Mouse (Mus musculus) brain, adult 2 months (tissue): ENCODE measurements around the gene Ogt.

ENCODE experiments used
- DNase-seq: peaks from one replicate; pipeline ENCODE4 v3.0.0; 2011; ENCODE audit warnings: low read depth, low spot score

Gene Ogt

DNA sequence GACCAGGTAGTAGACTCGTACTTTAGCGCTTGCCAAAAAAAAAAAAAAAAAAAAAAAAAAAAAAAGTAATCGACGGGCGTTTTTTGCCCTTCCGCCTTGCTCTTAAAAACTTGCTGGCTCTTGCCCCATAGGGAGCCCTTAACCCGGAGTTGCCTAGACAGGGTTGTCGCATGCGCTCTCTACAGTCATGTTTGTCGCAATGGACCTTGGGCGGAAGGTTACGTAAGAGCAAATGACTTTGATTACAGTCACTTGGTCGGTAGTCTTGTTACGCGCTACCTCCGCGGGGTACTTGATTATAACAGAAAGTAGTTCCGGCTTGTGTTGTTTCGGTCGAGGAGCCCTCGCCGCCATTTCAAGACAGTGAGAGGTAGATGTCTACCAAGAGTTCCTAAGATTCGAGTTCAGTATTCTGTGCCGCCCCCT lies at the start of gene Ogt:
Gene Ogt (plus strand): TSS at position 320 of the 426 bp plus-strand sequence.
- peak; percentile 99 for DNase-seq

DNA sequence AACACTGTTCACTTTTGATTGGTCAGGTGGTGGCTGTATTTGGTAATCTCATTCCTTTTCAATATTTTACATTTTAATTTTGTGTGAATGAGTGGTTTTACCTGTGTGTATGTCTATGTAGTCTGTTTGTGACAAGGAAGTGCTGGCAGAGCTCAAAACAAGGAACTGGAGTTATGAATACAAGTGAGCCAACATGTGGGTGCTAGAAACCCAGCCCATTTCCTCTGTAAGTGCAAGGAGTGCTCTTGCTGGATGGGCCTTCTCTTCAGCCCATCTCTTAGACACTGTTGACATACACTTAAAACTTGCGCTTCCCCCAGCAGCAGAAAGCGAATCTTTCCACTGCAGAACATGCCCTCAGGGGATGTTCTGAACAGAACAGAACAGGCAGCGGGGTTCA lies 23.7 kb upstream of the Ogt start:
- no peak for DNase-seq

DNA sequence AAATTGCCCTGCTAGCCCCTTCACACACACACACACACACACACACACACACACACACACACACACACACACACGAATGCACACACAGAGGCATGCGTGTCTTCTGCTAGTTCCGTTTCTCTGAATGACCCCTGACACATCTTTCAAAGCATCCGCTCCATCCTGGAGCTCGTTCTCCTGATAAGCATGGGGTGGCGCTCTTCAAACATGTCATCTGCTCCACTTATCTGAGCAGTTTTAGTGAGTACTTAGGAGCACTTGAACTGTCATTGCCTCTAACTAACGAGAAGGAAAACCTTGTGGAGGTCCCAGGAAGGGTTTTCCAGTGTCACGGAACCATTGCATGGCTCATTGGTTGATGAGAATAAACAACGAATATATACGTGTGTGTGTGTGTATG lies 22.0 kb upstream of the Ogt start:
- DNase-seq, result no peak

DNA sequence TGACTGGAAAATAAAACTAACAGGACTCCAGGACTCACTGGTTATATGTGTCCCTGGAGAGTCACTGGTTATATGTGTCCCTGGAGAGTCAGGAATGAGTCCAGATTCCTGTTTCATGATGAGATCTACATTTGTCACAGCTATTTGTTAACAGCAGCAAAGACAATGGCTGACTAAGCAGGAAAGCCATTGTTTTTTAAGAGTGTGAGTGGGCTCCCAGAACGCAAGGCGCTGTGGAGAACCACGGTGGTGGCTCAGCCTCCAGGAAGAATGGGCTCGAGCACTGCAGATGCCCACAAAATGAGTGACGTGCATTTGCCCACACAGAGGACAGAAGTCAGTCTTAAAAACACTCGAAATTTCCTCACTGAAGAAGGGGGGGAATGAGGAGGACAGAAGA lies 19.5 kb upstream of the Ogt start:
- DNase-seq, result peak; percentile 10

DNA sequence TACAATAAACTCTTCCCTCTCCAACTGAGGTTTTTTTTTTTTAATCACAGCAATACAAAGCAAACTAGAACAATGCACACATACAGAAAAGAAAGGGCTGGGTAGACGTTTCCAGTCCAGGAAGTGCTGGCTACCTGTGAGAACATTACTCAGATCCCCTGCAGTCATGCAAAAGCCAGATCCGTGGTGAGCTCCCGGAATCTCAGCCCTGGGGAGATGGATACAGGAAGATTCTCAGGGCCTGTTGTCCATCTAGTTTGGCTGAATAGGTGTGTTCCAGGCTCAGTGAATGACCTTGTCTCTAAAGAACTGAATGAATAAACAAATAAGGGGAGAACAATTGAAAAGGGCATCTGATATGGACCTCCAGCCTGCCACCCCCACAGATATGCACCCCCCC lies 17.3 kb upstream of the Ogt start:
- no peak for DNase-seq

DNA sequence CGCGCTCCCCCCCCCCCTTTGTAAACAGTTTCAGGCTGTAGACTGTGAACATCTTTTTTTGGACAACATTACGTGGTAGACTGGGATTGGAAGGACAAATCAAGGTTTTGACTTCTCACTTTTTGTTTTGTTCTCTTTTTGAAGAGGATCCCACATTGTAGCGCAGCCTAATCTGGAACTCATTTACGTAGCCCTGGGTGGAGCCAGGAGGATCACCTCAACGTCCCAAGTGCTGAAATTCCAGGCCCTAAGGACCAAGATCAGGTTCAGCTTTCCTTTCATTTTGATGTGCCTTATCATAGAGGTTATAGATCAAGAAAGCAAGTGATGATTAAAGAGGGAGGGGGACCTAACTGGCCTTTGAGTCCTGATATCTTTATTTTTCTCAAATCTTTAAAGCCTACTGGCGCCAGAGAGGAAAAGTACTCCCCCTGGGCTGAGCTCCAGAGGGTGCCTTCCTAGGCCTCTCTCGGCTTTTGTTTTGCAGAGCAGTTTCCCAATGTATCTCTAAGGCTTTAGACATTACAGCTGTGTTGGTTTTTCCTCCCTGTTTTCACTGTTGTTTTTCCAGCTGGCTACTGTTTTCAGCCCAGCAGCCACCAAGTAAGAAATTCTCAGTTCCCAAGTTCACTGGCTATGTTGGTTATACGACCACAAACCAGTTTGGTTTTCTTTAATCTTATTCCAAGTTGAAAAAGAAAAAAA lies 2.9 kb upstream of the Ogt start:
- no peak for DNase-seq

DNA sequence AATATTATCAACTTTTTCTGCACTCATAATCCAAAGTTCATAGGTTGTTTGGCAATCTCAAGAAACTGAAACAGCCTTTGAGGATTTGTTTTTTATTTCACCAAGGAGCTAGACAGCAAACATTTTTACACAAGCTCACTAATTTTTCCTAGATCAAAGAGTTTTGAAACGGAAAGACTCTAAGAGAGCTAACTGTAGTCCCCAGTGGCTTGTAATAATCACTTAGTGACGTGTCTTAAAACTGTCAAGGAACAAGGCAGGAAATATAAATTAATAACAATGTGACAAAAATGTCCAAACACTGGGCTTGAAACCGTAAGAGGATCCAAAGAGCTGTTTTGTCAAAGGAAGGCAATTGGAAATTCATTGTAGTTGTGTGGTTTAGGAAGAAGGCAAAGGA lies 1.0 kb upstream of the Ogt start:
- no peak for DNase-seq

DNA sequence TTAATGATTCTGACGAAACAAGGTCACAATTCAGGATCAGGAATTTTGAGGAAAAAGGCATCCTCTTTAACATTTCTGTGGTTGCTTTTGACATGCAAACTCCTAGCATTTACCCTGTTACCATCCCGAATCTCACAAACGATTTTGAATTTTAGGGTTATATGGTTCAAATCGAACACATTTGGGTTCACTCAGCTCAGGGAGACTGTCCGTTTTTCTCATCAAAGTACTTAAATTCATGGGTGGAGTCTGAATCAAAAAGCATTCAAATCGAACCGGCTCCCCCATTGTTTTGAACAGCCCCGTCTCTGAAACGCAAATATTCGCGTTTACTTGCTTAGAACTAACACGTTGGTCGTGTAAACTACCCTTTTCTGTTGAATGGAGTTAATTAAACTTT lies 554 bp upstream of the Ogt start:
- no peak for DNase-seq

DNA sequence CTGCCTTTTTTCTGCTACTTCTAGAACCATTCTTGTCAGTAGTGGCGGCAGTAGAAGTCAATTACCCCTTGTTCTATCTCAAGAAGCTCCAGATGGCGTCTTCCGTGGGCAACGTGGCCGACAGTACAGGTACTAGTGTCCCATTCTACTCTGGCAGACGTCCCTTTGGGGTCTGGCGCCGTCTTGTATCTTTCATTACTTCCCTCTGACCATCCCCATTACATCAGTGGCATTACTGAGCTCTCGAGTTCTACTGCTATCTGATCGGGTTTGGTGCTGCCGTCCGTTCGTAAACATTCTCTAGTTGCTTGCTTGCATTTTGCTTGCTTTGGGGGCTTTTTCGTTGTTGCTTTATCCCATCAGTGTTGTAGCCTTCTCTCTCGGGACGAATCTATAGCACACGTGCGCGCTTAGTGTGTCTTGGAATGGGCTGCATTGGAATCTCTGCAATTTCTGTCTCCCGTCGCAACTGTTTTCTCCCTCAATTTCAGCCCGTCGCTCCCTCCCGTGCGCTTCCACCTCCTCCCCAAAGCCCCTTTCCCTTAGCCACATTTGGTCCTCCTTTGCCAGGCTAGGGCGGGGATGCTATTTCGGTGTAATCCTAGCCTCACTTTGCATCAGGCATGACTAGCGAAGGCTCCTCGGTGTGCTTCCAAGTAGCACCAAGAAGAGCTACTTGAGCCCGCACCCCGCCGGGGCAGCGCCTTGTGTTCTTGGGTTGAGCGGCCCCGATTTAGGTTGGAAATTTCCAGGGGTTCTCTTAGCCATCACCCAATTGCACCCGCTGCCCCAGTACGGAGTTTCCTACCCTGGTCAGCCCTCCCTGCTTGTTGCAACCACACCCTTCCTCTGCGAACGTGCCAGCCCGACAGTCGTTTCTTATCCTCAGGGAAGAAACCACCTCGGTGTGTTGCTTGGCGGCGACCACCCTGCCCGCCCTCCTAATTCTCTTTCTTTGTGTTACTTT lies 617 bp downstream of the Ogt start:
- DNase-seq, result peak; percentile 53

DNA sequence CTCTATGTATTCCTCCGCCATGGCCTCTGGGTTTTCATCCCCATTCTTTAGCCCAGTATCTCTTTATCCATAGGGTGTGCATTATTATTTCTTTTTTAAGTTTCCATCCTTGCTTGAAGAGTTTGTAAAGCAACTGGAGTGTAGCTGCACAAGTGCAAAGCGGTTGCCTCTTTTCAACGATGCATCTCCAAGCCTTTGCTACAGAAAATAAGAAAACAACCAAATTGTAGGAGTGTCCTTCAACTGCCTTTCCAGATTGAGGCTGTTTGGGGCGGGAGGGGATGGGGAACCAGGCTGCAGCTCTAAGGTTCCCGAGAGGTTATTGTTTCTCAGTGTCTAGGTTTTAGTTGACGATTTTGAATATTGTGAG lies 1.3 kb downstream of the Ogt start:
- no peak for DNase-seq

DNA sequence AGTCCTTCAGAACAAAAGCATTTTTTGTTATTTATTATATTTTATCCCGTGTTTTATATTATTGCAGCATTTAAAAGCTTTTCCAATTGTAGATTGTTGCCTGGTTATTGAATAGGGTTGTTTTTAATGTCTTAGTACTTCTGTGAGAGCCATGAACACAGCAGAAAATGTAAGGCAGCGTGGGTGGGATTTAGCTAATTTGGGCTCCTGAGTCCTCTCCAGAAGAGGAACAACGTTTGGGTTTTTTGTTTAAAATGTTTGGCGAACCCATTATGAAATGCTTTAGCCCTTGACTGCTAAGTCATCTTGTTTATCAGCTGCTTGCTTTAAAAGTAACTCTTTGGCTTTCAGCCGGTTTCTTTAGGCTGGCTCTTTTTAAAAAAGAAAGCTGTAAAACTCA lies 2.2 kb downstream of the Ogt start:
- DNase-seq, result peak; percentile 51

DNA sequence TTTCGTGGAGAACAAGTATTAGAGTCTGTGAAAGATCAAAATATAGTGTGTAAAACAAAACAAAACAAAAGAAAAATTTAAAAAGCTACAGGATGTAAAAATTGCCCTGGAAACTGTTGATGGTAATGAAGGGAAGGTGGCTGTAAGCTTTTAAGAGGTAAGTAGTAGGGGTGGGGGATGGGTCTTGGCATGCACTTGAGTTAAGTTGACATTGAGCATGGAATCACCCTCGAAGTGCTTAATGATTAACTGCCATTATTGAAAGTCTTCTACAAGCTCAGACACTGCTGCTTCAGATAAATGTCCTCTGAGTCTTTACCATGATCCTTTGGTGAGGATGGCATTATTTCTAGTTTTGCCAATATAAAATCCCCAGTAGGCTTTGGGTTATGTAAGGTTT lies 5.4 kb downstream of the Ogt start:
- no peak for DNase-seq

DNA sequence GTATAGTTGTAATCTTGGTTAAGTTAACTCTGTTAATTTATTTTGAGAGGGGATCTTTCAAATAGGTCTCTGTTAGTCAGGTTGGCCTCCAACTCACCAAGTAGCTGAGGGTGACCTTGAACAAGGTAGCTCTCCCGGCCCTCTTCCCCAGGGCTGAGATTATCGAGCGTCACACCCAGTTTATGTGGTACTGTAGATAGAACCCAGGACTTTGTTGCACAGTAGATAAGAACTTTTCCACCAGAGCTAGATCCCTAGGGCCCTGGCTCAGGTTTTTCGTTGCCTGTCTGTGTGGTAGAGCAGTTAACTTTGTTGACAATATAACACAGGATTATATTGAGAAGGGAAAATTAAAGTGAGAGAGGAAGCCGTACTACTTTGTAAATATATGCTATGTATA lies 6.8 kb downstream of the Ogt start:
- DNase-seq, result no peak

DNA sequence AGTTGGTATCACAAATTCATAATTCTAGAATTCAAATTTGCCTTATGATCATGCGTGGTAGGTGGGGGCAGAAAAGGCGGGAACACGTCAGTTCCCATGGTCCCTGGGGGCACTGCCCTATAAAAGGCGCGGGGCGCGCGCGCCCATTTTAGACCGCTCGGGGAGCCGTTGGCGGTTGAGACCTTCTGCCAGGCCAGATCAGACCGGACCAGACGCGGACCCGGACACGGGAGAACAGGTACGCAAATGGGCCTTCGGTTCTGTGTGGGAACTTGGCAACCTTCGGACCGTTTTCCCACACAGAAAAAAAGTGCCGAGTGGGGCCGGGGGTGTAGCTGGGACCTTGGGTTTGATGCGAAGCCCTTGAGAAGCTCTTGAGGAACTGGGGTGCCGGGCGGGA lies 55.8 kb downstream of the Ogt start:
- DNase-seq, result no peak

DNA sequence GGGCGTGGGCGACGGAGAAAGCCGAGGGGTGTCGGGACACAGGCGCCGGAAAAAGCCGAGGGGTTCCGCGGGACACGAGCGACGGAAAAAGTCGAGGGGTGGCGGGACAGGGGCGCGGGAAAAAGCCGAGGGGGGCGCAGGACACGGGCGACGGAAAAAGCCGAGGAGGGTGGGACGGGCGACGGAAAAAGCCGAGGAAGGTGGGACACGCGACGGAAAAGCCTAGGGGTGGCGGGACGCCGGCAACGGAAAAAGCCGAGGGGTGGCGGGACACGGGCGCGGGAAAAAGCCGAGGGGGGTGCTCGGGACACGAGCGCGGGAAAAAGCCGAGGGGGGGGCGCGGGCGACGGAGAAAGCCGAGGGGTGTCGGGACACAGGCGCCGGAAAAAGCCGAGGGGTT lies 57.7 kb downstream of the Ogt start:
- no peak for DNase-seq

DNA sequence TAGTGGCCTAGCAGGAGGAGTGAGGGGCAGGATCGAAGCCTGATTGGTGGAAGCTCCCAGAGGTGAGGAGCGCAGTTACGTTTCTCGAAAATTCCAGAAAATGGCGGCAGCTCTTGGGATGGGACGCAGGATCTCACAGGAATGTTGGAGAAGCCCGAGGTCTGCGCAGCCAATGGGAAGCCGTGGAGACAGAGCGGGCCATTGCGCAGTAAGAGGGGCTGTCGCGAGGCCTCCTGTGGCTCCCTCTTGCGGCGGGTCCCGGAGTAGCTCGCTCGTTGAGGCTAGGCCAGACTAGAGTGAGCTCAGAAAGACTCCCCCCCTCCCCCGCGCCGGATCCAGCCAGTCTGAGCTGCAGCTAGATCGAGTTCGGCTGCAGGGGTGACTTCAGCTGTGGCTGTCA lies 58.4 kb downstream of the Ogt start:
- DNase-seq, result no peak

DNA sequence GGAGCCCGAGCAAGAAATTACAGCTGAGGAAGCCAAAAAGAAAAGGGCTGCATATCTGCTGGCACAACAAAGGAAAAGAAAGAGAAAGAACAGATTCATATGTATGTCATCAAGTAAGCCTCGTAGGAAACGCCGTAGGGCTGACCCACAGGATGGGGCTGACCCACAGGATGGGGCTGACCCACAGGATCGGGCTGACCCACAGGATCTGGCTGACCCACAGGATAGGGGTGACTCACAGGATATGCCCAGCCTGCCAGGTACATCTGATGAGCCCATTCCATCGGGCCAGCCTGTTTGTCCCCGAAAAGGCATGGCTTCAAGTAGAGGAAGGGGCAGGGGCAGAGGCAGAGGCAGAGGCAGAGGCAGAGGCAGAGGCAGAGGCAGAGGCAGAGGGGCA lies 65.3 kb downstream of the Ogt start:
- no peak for DNase-seq

DNA sequence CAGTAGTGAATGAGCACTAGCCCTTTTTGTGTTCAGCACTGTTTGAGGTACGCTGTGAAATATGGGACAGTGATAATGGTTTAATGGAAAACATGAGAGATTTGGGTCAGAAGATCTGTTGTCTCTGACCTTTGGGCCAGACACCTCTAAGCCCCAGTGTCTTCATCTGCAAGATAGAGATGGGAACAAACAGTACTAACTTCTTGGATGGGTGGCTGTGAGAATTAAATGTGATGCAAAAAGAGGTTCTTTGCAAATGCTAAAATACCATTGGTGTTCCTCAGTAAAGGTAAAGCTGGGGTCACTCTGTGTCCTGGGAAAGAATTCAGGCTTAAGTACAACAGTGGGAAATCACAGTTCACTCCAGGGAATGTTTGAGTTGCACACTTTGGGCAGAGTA lies 80.5 kb downstream of the Ogt start:
- DNase-seq, result no peak

DNA sequence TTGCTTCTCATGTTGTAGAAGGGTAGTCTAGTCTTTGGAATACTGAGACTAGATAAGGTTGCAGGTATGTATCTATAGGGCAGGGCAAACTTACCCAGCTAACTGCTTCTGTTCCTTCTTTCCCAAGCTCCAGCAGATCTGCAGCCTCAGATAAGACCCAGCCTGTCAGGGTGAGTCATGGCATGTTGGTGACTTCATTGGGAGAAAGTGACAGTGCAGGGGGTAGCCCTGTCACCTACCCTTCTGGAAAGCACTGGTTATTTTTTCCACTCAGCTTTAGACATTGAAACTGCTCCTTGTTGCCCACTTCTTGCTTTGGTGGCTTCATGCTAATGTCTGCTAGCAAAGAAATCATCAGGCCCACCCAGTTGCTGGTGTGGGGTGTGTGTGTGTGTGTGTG lies 90.2 kb downstream of the Ogt start:
- peak; percentile 11 for DNase-seq

DNA sequence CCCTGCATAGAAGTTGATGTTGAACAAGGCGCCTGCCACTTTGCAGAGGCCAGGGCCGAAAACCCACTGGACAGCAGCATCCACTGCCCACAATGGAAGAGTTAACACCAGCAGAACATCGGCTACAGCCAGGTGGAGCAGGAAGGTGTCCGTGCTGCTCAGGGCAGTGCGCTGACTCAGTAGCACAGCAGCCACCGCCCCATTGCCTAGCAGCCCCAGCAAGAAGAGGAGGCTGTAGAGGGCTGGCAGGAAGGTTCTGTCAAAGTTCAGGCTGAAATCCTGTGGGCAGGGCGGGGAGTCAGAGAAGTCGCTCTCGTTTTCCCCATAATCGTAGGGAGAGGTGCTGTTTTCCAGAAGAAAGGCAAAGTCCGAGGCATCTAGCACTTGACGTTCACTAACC lies 92.8 kb downstream of the Ogt start:
- DNase-seq, result no peak

DNA sequence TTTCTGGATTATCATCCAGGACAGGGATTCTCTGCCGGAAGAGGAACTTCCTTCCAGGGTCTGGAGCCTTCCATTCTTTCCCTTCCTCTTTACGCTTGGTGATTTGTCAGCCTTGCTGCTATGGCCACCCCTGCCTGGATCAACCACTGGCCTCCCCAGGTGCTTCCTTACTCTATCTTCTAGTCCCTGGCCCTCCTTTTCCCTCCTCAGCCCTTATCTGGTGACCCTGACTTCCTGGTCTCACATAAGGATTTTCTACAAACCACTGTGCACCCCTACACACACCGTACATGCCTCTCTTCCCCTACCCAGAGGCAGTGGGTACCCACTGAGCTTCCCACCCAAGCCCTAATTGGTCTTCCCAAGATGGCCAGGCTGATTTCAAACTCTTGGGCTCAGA lies 93.4 kb downstream of the Ogt start:
- no peak for DNase-seq

DNA sequence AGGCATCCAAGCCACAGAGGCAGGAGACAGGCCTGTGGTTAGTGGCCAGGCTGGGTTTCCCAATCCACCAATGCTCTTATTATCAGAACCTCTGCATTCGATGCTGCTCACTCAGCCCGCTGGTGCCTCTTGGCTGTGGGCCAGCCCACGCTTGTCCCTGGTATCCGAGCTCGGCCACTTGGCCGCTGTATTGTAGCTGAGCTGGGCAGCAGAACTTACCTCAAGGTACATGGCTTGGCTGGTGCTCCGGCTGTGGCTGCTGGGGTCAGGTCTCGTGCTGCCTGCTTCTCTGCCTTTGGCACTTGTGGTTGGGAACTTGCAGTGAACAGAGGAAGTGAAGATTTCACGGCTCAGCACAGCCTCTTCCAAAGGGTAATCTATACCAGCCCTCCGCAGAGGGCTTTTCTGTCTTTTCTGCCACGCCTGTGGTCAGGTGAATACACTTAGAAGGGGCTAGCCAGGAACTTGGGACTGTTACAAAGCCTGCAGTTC lies 94.0 kb downstream of the Ogt start, which contains the start of gene Cxcr3:
Gene Cxcr3 (minus strand): TSS at position 442 of the 492 bp plus-strand sequence.
- DNase-seq, result no peak
